Mouse (Mus musculus) myocyte (in vitro differentiated cells): ENCODE results near the gene Prr13. TPM values are rescaled to one million over a fixed set of nuclear protein-coding genes. Genes with fewer than 3 reads are reported as not detected.

Experiments
- H3K27me3 ChIP-seq: one replicate; pipeline ENCODE4 v1.6.1; 2011; ENCODE audit not compliant: control insufficient read depth, insufficient read depth, insufficient read length
- H3K36me3 ChIP-seq: one replicate; pipeline ENCODE4 v1.6.1; 2011; ENCODE audit not compliant: control insufficient read depth, insufficient read depth
- H3K4me2 ChIP-seq: one replicate; pipeline ENCODE4 v1.6.1; 2011; ENCODE audit warnings: low read depth, control low read depth
- H3K4me3 ChIP-seq: one replicate; pipeline ENCODE4 v1.5.1; 2011; ENCODE audit warnings: mild to moderate bottlenecking, control low read depth, moderate library complexity
- H3K79me2 ChIP-seq: one replicate; pipeline ENCODE4 v1.6.1; 2011; ENCODE audit not compliant: control insufficient read depth, insufficient read depth
- H3ac ChIP-seq: one replicate; pipeline ENCODE4 v1.6.1; 2011; ENCODE audit not compliant: control insufficient read depth, insufficient read length
- CEBPB ChIP-seq: IDR thresholded peaks from 2 replicates; pipeline ENCODE4 v1.6.1; 2011; ENCODE audit warnings: mild to moderate bottlenecking, moderate library complexity; ENCODE audit not compliant: poor library complexity, insufficient read depth, severe bottlenecking
- E2F4 ChIP-seq: IDR thresholded peaks from one replicate; pipeline ENCODE4 v1.6.1; 2011; ENCODE audit warnings: mild to moderate bottlenecking, control low read depth, moderate library complexity; ENCODE audit not compliant: insufficient read depth
- MAX ChIP-seq: IDR thresholded peaks from one replicate; pipeline ENCODE4 v1.6.1; 2011; ENCODE audit warnings: low read depth, mild to moderate bottlenecking, control low read depth
- MYOD1 ChIP-seq, 3 experiments: IDR thresholded peaks; one replicate each; pipeline ENCODE4 v1.6.1; 2011; ENCODE audit warnings: control low read depth in 2 of 3, low read depth in 2 of 3, mild to moderate bottlenecking in 2 of 3, moderate library complexity in 1 of 3; ENCODE audit not compliant: insufficient read length in 2 of 3, control insufficient read depth in 1 of 3
- MYOG ChIP-seq, 3 experiments: IDR thresholded peaks; one replicate each; pipeline ENCODE4 v1.6.1; 2011; ENCODE audit warnings: control low read depth in 2 of 3, low read depth in 2 of 3, mild to moderate bottlenecking in 2 of 3; ENCODE audit not compliant: insufficient read length in 2 of 3, control insufficient read depth in 1 of 3, insufficient read depth in 1 of 3
- POLR2A ChIP-seq: IDR thresholded peaks from one replicate; pipeline ENCODE4 v1.6.1; 2011; ENCODE audit warnings: low read depth, mild to moderate bottlenecking, control low read depth, moderate library complexity; ENCODE audit not compliant: insufficient read length
- POLR2AphosphoS2 ChIP-seq: IDR thresholded peaks from one replicate; pipeline ENCODE4 v1.6.1; 2011; ENCODE audit warnings: low read depth, control low read depth; ENCODE audit not compliant: insufficient read length
- REST ChIP-seq: IDR thresholded peaks from one replicate; pipeline ENCODE4 v1.6.1; 2011; ENCODE audit warnings: mild to moderate bottlenecking, control low read depth, moderate library complexity; ENCODE audit not compliant: insufficient read depth, insufficient read length
- SRF ChIP-seq: IDR thresholded peaks from one replicate; pipeline ENCODE4 v1.6.1; 2011; ENCODE audit warnings: low read depth; ENCODE audit not compliant: control insufficient read depth, insufficient read length
- TCF12 ChIP-seq: IDR thresholded peaks from one replicate; pipeline ENCODE4 v1.6.1; 2011; ENCODE audit warnings: mild to moderate bottlenecking, control low read depth; ENCODE audit not compliant: poor library complexity, insufficient read depth, severe bottlenecking
- TCF3 ChIP-seq: IDR thresholded peaks from one replicate; pipeline ENCODE4 v1.6.1; 2011; ENCODE audit warnings: low read depth, control low read depth; ENCODE audit not compliant: insufficient read length
- USF1 ChIP-seq: IDR thresholded peaks from one replicate; pipeline ENCODE4 v1.6.1; 2011; ENCODE audit warnings: low read depth, mild to moderate bottlenecking, control low read depth, moderate library complexity
- polyA plus RNA-seq: library from polyadenylated mRNA; unstranded; fragments of >200 nt; fragmentation: generic; extraction: Trizol; gene quantifications from one replicate; pipeline ENCODE4 v1.2.1, GENCODE M21; 2012; ENCODE audit warnings: missing spikeins

Prr13 gene
- polyA plus RNA-seq, 1 experiment: 92.9 TPM

DNA sequence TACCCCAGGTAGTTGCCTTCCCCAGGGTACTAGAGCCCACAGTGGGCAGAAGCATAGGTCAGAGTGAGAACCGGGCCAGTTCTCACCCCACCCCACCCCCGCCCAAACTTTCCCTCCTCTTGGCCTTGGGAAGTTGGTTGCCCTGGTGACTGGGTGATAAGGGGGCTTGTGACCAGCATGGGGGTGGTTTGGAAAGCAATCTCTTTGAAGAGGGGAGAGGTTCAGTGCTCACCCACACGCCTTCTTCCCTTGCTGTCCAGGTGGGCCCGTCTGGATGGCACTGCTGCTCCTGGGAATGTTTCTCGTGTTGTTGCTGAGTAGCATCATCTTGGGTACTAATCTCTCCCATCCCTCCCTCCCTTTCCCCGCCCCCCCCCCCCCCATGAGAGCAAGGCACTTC is 12.4 kb upstream of the Prr13 start:
- TF ChIP-seq MYOD1 (IDR thresholded peaks at IDR 0.05; ENCODE audit: control insufficient read depth in 1 of 3, insufficient read length in 2 of 3, low read depth in 2 of 3) (no peak), E2F4 (no peak), CEBPB (no peak), TCF12 (no peak), POLR2A (no peak), SRF (no peak), MAX (no peak), MYOG (IDR thresholded peaks at IDR 0.05; ENCODE audit: control insufficient read depth in 1 of 3, insufficient read depth in 1 of 3, insufficient read length in 2 of 3, low read depth in 2 of 3) (no peak), REST (no peak), TCF3 (no peak), USF1 (no peak), POLR2AphosphoS2 (no peak)
- no peaks in the 10 kb centered on the region for H3K36me3 ChIP-seq
- no peak overlapping the region for H3ac ChIP-seq
- no peak overlapping the region for H3K4me3 ChIP-seq
- no peaks in the 10 kb centered on the region for H3K79me2 ChIP-seq
- no peak overlapping the region for H3K4me2 ChIP-seq
- H3K27me3 ChIP-seq: no peaks in the 10 kb centered on the region

DNA sequence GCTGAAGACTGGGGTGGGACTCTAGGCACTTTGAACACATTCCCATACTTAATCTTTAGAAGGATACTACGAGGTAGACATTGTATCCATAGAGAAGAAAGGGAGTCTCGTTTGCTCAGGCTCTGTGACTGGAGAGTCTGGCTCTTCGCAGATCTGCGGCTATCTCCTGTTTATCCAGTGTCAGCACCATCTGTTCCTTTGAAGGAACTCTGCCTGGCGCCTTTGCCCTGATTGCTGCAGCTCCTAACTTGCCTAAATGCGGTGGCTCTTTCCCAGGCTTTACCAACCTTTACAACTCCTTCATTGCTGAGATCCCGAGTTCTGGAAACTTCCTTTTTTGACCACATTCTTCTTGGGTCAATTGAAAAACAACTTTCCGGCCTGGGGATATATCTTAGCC is 9.5 kb upstream of the Prr13 start:
- Histone ChIP-seq H3K4me2 (no peak overlapping the region), H3ac (no peak overlapping the region)
- TF ChIP-seq POLR2AphosphoS2: no peak
- TF ChIP-seq SRF: no peak
- no peak for TF ChIP-seq POLR2A
- no peak for TF ChIP-seq MYOD1 (IDR thresholded peaks at IDR 0.05; ENCODE audit: control insufficient read depth in 1 of 3, insufficient read length in 2 of 3, low read depth in 2 of 3)
- no peak for TF ChIP-seq REST
- TF ChIP-seq MYOG (IDR thresholded peaks at IDR 0.05; ENCODE audit: control insufficient read depth in 1 of 3, insufficient read depth in 1 of 3, insufficient read length in 2 of 3, low read depth in 2 of 3): no peak
- TF ChIP-seq USF1: no peak
- no peak for TF ChIP-seq TCF12
- TF ChIP-seq MAX: no peak
- TF ChIP-seq TCF3: no peak
- TF ChIP-seq CEBPB: no peak
- TF ChIP-seq E2F4: no peak

DNA sequence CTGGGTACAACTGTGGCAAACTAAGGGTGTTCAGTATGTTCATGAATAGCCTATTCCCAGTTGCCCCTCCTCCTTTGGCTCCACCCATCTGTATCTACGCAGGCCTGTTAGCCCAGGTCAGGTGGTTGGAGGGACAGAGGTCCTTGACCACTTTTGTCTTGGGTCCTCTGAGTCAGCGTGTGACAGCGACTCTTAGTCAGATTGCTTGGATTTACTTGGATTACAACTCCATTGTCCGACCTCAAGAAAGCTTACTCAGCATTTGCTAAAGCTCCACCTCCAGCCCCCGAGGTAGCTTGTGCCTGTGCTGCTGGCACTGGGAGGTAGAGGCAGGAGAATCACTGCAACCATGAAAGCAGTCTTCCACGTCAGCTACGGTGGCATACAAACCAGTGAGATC is 7.9 kb upstream of the Prr13 start:
- TF ChIP-seq MYOD1 (IDR thresholded peaks at IDR 0.05; ENCODE audit: control insufficient read depth in 1 of 3, insufficient read length in 2 of 3, low read depth in 2 of 3) (no peak), POLR2A (no peak), REST (no peak), E2F4 (no peak), MAX (no peak), TCF12 (no peak), POLR2AphosphoS2 (no peak), TCF3 (no peak), SRF (no peak), CEBPB (no peak), MYOG (IDR thresholded peaks at IDR 0.05; ENCODE audit: control insufficient read depth in 1 of 3, insufficient read depth in 1 of 3, insufficient read length in 2 of 3, low read depth in 2 of 3) (no peak), USF1 (no peak)
- H3K4me3 ChIP-seq: no peak overlapping the region
- H3K27me3 ChIP-seq: no peaks in the 10 kb centered on the region
- no peak overlapping the region for H3K4me2 ChIP-seq
- no peaks in the 10 kb centered on the region for H3K36me3 ChIP-seq
- H3ac ChIP-seq: no peak overlapping the region
- H3K79me2 ChIP-seq: no peaks in the 10 kb centered on the region

More for the DNA sequence above, 9.5 kb upstream of the Prr13 start:
- no peak overlapping the region for H3K4me3 ChIP-seq
- H3K79me2 ChIP-seq: no peaks in the 10 kb centered on the region
- H3K27me3 ChIP-seq: no peaks in the 10 kb centered on the region
- no peaks in the 10 kb centered on the region for H3K36me3 ChIP-seq

DNA sequence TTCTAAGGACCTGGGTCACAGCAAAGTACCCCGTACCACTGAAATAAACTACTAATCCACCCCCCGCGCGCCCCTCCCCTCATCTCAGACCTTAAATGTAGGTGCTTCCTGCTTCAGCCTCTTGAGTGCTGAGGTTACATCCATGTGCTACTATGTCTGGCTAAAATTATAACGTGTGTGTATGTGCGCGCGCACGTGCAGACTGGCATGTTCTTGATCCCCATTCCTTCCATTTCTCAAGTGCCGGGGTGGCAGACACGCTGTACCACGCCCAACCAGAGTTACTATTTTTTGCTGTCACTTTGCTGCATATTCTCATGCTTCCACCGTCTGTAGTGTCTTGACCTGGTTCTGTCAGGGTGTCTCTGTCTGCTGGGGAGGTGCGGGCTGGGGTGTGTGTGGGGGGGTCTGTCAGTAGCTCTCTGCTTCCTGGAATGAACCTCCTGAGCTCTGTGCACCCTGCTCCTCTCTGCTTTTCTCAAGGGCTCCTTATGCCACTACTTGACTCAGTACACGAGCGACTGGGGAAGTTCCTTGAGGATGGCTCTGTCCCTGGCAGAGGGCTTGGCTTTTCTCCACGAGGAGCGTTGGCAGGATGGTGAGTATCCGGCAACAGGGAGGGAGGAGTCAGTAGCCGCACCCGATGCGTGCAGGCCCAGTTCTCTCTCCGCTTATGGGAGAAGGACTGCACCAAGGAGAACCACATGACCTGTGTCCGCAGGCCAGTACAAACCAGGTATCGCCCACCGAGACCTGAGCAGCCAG is 7.0 kb upstream of the Prr13 start:
- no peak overlapping the region for H3K4me3 ChIP-seq

DNA sequence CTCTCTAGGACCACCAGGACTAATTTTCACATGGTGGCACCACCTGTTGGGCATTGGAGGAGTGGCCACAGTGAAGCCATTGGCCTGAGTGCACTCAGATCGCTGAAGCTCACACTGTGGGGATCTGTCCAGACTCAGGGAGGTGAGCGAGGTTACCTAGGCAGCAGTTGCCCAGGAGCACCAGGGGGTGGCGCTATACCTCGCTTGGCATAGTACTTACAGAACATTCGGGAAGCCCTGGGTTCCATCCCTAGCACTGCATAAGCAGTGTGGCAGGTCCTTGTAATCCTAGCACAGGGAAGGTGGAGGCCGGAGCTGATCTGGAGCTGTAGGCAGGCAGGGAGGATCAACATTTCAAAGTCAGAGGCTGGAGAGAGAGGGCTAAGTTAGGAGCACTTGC is 2.8 kb upstream of the Prr13 start:
- peaks cover 14% of the 10 kb centered on the region for H3K79me2 ChIP-seq
- H3ac ChIP-seq: no peak overlapping the region
- H3K4me2 ChIP-seq: no peak overlapping the region
- H3K27me3 ChIP-seq: no peaks in the 10 kb centered on the region
- H3K4me3 ChIP-seq: no peak overlapping the region
- H3K36me3 ChIP-seq: no peaks in the 10 kb centered on the region
- TF ChIP-seq TCF3: no peak
- no peak for TF ChIP-seq CEBPB
- TF ChIP-seq POLR2A: no peak
- TF ChIP-seq POLR2AphosphoS2: no peak
- no peak for TF ChIP-seq MYOD1 (IDR thresholded peaks at IDR 0.05; ENCODE audit: control insufficient read depth in 1 of 3, insufficient read length in 2 of 3, low read depth in 2 of 3)
- TF ChIP-seq REST: no peak
- TF ChIP-seq TCF12: no peak
- TF ChIP-seq E2F4: no peak
- no peak for TF ChIP-seq SRF
- no peak for TF ChIP-seq USF1
- TF ChIP-seq MAX: no peak

More for the DNA sequence above, 7.0 kb upstream of the Prr13 start:
- no peaks in the 10 kb centered on the region for H3K36me3 ChIP-seq
- H3ac ChIP-seq: no peak overlapping the region
- H3K79me2 ChIP-seq: no peaks in the 10 kb centered on the region
- no peak overlapping the region for H3K4me2 ChIP-seq
- H3K27me3 ChIP-seq: no peaks in the 10 kb centered on the region
- TF ChIP-seq REST (no peak), MYOD1 (IDR thresholded peaks at IDR 0.05; ENCODE audit: control insufficient read depth in 1 of 3, insufficient read length in 2 of 3, low read depth in 2 of 3) (no peak), SRF (no peak)
